Mouse (Mus musculus): ENCODE measurements around the gene Mmp14.

Gene Mmp14

DNA sequence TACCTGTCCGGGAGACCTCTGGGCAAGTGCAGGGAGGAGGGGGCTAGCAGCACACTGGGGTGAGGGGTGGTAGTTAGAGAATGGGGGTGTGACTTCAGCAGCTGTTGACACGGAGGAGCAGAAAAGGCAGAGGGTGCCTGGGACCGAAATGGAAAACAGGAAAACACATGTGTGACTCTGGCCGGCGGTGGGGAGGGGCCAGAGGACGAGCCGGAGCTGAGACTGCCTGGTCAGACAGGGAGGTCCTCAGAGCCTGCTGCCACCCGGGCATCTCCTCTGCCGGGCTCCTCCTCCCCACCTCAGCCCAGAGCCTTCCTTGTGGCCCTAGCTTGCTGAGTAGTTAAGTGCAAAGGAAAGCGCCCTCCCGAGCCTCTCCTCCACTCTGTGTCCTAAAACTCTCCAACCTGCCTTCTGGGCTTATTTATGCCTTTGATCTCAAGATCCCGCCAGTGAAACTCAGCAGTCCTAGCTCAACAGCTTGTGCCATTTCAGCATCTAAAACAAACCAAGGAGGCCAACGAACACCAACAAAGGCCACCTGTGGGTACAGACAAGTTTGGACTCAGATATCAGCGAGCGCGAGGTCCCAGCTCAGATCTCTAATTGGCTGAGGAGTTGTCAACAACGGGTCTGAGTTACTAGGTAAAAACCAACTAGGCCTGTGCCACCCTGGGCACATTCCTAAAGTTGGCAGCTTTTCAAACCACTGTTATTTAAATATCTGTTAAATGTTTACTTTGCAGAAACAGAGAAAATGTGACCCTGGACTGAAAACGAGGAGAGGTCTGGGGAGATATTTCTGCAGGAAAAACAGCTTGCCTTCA, 17.3 kb upstream of the Mmp14 start:
- peak; percentile 79 for DNase-seq (ENCODE audit: low read depth)

DNA sequence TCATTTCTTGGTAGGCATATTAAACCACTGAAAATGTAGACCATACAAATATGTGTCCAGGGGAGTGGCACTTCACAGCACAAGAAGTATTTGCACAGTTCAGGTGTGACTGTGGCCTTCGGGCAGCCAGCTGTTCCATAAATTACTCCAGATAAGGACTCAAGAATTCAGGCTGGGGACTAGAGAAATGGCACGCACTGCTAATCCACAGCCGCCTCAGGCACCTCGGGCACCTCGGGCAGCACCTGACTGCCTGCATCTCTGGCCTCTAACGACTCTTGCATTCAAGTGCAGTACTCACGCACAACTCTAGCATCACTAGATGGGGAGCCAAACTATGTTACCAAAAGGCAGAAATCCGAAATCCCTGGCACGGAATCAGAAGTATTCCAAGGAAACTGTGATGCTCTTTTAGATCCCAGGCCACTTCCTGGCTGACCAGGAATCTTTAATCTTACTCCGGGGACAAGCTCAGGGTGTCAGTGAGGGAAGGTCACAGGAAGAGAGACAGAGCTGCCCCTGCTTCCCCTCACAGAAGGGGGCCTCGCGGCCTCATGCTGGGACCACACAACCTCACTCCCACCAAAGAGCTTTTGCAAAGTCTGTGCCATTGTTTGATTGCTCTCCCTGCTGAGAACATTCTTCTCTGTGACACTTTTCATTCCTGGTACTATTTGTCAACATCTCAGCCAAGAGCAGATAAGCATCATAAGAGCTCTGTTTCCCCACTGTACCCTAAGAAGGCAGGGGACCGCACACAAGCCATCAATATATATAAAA, 16.0 kb upstream of the Mmp14 start:
- no peak for DNase-seq (ENCODE audit: low read depth)

DNA sequence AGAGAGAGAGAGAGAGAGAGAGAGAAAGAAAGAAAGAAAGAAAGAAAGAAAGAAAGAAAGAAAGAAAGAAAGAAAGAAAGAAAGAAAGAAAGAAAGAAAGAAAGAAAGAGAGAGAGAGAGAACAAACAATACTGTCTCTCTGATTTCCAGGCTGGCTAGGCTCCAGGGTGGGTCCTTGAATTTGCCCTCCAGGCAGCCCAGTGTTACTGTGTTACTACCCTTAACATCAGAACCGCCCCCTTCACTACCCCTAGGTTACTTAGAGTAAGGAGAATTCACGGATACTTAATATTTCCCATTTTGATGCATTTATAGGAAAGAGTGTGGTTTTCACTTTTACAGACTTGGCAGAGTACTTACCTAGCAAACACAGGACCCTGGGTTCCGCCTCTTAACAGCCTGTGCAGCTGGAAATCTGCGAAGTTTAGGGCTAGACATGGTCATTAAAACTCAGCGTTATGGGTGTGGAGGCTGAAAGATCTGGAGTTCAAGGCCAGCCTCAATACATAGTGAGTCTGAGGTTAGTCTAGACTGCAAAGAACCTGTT, 15.1 kb upstream of the Mmp14 start:
- no peak for DNase-seq (ENCODE audit: low read depth)

DNA sequence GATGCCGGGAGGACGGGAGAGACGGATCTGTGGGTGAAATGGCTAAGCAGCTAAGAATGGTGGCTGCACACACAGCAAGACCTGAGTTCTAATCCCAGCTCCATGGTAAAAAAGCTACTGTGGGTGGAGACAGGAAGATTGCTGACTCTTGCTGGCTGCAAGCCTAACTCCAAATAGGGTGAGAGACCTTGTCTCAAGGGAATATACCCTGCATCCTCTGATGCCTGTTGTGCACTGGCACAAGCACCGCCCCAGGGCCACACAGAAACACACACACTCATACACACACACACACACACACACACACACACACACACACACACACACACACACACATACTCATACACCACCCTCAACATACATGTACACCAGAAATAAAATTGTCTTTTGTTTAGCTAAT, 14.6 kb upstream of the Mmp14 start:
- peak; percentile 26 for DNase-seq (ENCODE audit: low read depth)

DNA sequence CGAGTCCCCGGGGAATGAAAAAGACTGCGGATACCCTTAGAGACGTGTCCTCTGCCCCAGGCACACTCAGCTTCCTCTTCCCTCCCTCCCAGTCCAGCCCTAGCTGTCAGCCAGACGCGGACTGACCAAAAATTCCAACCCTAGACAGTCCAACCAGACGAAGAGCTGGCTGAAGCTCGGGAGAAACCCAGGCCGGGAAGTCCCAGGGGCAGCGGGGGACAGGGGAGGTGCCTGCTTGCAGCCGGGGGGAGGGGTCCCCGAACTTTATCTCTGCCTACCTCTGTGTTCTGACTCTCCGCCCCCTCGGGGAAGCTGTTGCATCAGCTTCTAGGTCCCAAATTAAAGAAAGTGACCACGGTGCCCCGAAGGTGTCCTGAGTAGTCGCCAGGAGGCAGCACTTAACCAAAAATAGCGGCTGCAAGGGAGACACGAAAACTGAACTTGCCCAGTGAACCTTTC, 13.8 kb upstream of the Mmp14 start, which contains the start of gene Slc7a7:
Slc7a7 (minus strand) TSS at position 158 of the 459 bp plus-strand sequence.
- DNase-seq (ENCODE audit: low read depth), result peak; percentile 81

GRCm38 (mm10) chr14:54421014-54421413, 10.4 kb upstream of the Mmp14 start:
- DNase-seq (ENCODE audit: low read depth), result no peak

- DNase-seq (ENCODE audit: low read depth), result peak; percentile 70
Observed at GRCm38 (mm10) chr14:54423406-54423805, 8.0 kb upstream of the Mmp14 start.

DNA sequence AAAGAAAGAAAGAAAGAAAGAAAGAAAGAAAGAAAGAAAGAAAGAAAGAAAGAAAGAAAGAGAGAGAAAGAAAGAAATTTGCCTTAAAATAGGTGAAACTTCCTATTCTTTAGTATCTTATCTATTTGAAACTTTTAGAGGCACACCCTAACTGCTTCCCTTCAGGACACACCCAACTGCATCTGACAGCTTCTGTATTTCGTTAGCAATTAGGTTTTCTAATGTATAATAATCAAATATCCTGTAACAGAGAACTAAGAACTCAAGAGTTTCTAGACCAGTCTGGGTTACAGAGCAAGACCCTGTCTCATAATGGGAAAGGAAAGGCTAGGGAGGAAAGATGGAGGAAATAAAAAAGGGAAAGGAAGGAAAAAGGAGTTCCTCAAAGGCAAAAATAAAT, 6.8 kb upstream of the Mmp14 start:
- no peak for DNase-seq (ENCODE audit: low read depth)

- DNase-seq (ENCODE audit: low read depth), result no peak
Observed at GRCm38 (mm10) chr14:54425540-54425939, 5.9 kb upstream of the Mmp14 start.

DNA sequence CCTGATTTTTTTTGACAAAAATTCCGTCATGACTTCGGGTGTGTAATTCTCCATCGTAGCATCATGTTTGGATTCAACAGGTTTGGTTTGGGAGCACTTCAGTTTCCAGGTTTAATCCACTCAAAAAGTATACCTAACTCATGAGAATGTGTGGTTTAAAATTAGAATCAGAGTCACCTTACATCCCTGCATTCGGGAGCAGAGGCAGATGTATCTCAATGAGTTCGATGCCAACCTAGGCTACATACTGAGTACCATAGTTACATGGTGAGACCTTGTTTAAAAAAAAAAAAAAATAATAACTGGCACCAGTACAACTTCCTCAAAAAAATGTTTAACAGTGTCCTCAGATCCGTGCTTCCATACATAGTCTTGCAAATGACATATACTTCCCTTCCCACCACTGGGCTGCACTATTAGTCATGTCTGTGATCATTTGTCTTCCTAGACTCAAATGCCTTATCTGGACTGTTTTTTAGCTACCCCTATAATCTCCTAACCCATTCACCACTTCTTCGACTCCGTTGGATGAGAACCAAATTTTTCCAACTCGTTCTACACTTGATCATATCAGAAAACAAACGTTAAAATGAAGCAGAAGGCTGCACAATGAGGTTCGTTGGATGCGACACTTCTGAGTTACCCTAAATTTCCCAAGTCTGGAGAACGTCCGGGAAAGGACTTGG, 5.3 kb upstream of the Mmp14 start:
- peak; percentile 88 for DNase-seq (ENCODE audit: low read depth)

GRCm38 (mm10) chr14:54426689-54427398, 4.6 kb upstream of the Mmp14 start, which contains the start of gene Mrpl52:
Mrpl52 (plus strand) TSS chr14:54426909.
- DNase-seq (ENCODE audit: low read depth), result peak; percentile 94

- peak; percentile 53 for DNase-seq (ENCODE audit: low read depth)
Observed at GRCm38 (mm10) chr14:54427696-54428095, 3.7 kb upstream of the Mmp14 start.

GRCm38 (mm10) chr14:54428421-54428820, 3.0 kb upstream of the Mmp14 start:
- no peak for DNase-seq (ENCODE audit: low read depth)

GRCm38 (mm10) chr14:54429332-54430093, 1.9 kb upstream of the Mmp14 start:
- DNase-seq (ENCODE audit: low read depth), result no peak

DNA sequence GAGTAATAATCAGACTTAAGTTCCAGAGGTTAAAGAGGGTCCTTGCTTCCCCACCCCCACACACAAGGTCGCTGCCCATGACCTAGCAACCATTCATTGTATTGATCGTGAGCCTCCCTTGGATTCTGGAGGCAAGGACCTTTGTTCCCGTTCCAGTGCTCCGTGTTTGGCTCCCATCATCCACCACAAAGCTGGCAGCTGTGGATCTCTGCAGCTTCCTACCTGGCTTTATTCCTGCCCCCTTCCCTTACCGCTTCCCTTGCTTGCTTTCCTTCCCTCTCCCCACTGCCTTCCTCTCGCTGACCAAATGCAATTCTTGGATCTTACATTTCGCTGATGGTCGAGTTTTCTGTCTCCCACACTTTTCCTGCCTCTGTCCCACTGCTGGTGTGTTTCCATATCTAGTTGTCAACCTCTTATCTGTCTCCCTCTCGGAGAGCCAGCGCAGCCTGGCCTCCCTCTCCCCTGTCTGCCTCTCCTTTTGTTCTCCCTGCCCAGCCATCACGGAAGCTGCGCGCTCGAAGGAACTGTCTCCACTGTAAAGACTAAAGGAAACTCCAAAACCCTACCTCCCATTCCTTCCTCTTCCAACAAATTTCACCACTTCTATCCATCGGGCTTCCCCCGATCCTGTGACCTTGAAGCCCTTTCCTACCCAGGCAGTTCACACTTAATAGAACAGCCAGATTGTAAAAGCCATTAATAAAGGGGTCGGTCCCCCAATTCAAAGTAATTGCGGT, 836 bp upstream of the Mmp14 start:
- DNase-seq (ENCODE audit: low read depth), result no peak

DNA sequence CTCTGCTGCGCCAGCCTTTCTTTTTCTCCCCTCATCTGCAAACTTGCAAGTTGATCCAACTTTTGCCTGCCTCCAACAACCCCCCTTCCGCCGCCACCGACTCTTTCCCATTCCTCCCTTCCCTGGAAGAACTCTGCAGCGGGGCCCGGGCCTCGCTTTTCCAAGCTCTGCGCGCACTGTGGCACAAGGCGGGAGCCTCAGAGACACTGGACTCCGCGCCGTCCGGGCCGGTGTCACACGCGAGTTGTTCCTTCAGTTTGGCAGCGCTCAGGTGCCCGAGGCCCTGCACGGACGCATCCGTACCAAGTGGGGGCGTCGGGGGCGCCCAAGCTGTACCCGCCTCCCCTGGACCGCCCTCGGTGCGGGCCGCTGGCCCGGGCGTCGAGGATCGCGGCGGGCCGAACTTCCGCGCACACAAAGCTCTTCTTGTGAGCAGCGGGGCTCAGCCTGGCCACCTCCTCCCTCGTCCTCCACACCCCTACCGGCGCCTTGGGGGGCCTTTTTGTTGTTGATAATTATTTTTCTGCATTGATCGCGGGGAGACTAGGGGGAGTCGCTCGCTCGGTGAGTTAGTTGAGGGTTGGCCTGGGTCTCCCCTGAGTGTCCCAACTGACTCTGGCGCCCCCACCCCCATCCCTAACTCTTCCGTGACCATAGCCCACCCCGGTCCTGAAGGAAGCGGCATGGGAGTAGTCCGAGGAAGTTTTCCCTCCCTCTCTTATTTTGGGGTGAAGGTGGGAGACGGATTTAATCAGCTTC, 845 bp downstream of the Mmp14 start:
- no peak for DNase-seq (ENCODE audit: low read depth)

GRCm38 (mm10) chr14:54432837-54433830, 1.7 kb downstream of the Mmp14 start:
- peak; percentile 68 for DNase-seq (ENCODE audit: low read depth)

DNA sequence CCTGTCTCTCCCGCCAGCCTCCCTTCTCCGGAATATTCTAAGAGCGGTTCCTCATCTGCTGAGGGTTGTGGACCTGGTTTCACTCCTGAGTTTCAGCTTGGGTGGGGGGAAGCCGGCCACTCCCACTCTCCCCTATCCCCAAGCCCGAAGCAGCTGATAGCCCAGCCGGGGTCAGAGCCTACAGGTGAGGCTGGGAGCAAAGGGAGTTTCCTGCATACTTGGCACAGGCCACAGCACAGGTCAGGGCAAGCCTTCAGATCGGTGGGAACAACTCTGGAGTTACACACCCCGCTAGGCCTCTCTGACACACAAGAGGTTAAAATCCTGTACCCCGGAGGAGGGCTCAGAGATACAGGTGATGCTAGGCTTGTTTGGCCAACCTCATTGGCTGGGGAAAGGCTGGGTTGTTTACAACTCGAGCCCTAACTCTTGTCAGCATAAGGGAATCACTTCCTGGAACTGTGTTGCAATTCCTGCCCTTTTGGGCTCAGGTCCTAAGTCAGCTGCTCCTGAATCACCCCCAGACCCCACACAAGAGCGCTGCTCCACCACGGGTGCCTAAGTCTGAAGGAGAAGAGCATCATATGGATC, 2.6 kb downstream of the Mmp14 start:
- DNase-seq (ENCODE audit: low read depth), result no peak

Measured in 416B (cell line).